Mouse (Mus musculus) heart, postnatal 0 days (tissue): Measurements from ENCODE around the gene Tmem235. TPM values are rescaled to one million over a fixed set of nuclear protein-coding genes. Genes with fewer than 3 reads are reported as not detected.

Experiments used
- ATAC-seq: fragments of 200-750 bp; cut with Nextera tagmentation; 2 replicates; pipeline ENCODE4 v1.8.0; 2017; ENCODE audit warnings: low read depth, moderate number of reproducible peaks, moderate library complexity; ENCODE audit not compliant: insufficient read depth
- DNase-seq: peaks from one replicate; pipeline ENCODE4 v3.0.0-alpha.2; 2016; ENCODE audit warnings: low spot score
- H3K27ac ChIP-seq: fragments of 300-500 bp; sonication (generic); 2 replicates; pipeline ENCODE4 v1.5.1; 2014; ENCODE audit warnings: low read depth, mild to moderate bottlenecking
- H3K27me3 ChIP-seq: fragments of 300-500 bp; sonication (generic); 2 replicates; pipeline ENCODE4 v1.6.1; 2014; ENCODE audit warnings: low read length, mixed read lengths; ENCODE audit not compliant: control insufficient read depth, insufficient read depth
- H3K36me3 ChIP-seq: fragments of 300-500 bp; sonication (generic); replicated peaks from 2 replicates; pipeline ENCODE4 v1.6.1; 2014; ENCODE audit warnings: low read length, mixed read lengths; ENCODE audit not compliant: control insufficient read depth, insufficient read depth
- H3K4me1 ChIP-seq: fragments of 300-500 bp; sonication (generic); 2 replicates; pipeline ENCODE4 v1.6.1; 2014; ENCODE audit warnings: antibody characterized with exemption; ENCODE audit not compliant: control insufficient read depth, insufficient read depth
- H3K4me2 ChIP-seq: fragments of 300-500 bp; sonication (generic); 2 replicates; pipeline ENCODE4 v1.6.1; 2014; ENCODE audit warnings: low read depth, mild to moderate bottlenecking, low read length, moderate library complexity
- H3K4me3 ChIP-seq: fragments of 300-500 bp; sonication (generic); 2 replicates; pipeline ENCODE4 v1.5.1; 2014; ENCODE audit warnings: low read depth, low read length
- H3K9ac ChIP-seq: fragments of 300-500 bp; sonication (generic); replicated peaks from 2 replicates; pipeline ENCODE4 v1.6.1; 2014; ENCODE audit warnings: low read depth, low read length, mixed read lengths
- H3K9me3 ChIP-seq: fragments of 300-500 bp; sonication (generic); replicated peaks from 2 replicates; pipeline ENCODE4 v1.6.1; 2016; ENCODE audit warnings: low read length; ENCODE audit not compliant: control insufficient read depth
- CTCF ChIP-seq: IDR thresholded peaks from 2 replicates; pipeline ENCODE4 v1.5.1; 2016; ENCODE audit warnings: antibody characterized with exemption, control low read depth, low read depth
- EP300 ChIP-seq: IDR thresholded peaks from 2 replicates; pipeline ENCODE4 v1.6.1; 2016; ENCODE audit warnings: antibody characterized with exemption, low read depth
- WGBS: fragments of 180-500 bp; shearing (Covaris S2); extraction: QIAGEN DNeasy Blood & Tissue Kit; methylation state at CpG from one replicate; pipeline ENCODE4 v1.1.7; 2014; 5-methylcytosine and 5-hydroxymethylcytosine counted together
- polyA plus RNA-seq: library from polyadenylated mRNA; unstranded; fragments of >200 nt; fragmentation: Nextera tagmentation; extraction: Ambion mirVana; gene quantifications from 2 replicates; pipeline ENCODE4 v1.2.1, GENCODE M21; 2015
- total RNA-seq: library from RNA; depleted of rRNA; stranded (reverse); fragments of >200 nt; gene quantifications from 2 replicates; pipeline ENCODE4 v1.2.3, GENCODE M21; 2014; ENCODE audit warnings: low replicate concordance

The Tmem235 gene
- total and polyA plus RNA-seq, 2 experiments from 2014 or later = not detected

GRCm38 (mm10) chr11:117824060-117824969, 36.2 kb upstream of the Tmem235 start:
- Histone ChIP-seq H3K36me3 (peaks cover 24% of the 10 kb centered on the region; the same call in 1 of the 2 replicates), H3K4me2 (peak overlapping the region; percentile 74), H3K9ac (0 out of 2 replicates have a peak overlapping the region, but pooled peaks have one; percentile 1), H3K4me1 (peaks cover 69% of the 10 kb centered on the region), H3K4me3 (peak overlapping the region; percentile 48), H3K9me3 (no peaks in the 10 kb centered on the region), H3K27me3 (no peaks in the 10 kb centered on the region), H3K27ac (peak overlapping the region; percentile 84)
- TF ChIP-seq CTCF = peak; percentile 94
- TF ChIP-seq EP300 = peak; percentile 57; the same call in 1 of the 2 replicates
- WGBS = 2% methylated on average over 23 of the region's 23 CpGs
- peak; percentile 75 for DNase-seq
- ATAC-seq = peak; percentile 69

GRCm38 (mm10) chr11:117825333-117826101, 35.0 kb upstream of the Tmem235 start, which contains the start of the genes Afmid and Tk1:
Afmid (plus strand) TSS chr11:117825924.
Tk1 (minus strand) TSS chr11:117826092.
- H3K9me3 ChIP-seq = no peaks in the 10 kb centered on the region
- peaks cover 70% of the 10 kb centered on the region for H3K4me1 ChIP-seq
- H3K27me3 ChIP-seq = no peaks in the 10 kb centered on the region
- ATAC-seq (peak; percentile 48), DNase-seq (peak; percentile 94)
- peak within 1 kb of the TSS; percentile 65 for H3K9ac ChIP-seq
- H3K36me3 ChIP-seq = peaks cover 16% of the 10 kb centered on the region; the same call in 1 of the 2 replicates
- peak within 1 kb of the TSS; percentile 84 for H3K27ac ChIP-seq
- TF ChIP-seq EP300 = peak; percentile 72; the same call in 1 of the 2 replicates
- TF ChIP-seq CTCF = no peak
- peak within 1 kb of the TSS; percentile 48 for H3K4me3 ChIP-seq
- under 1% methylated on average over 33 of the region's 34 CpGs for WGBS
- peak within 1 kb of the TSS; percentile 74 for H3K4me2 ChIP-seq

GRCm38 (mm10) chr11:117826164-117826563, 34.4 kb upstream of the Tmem235 start:
- Histone ChIP-seq H3K4me2 (peak overlapping the region; percentile 74), H3K27me3 (no peaks in the 10 kb centered on the region), H3K4me3 (peak overlapping the region; percentile 48), H3K9ac (peak overlapping the region; percentile 65), H3K4me1 (peaks cover 75% of the 10 kb centered on the region), H3K36me3 (peaks cover 12% of the 10 kb centered on the region; the same call in 1 of the 2 replicates), H3K9me3 (no peaks in the 10 kb centered on the region), H3K27ac (peak overlapping the region; percentile 84)
- no peak for DNase-seq
- 11% methylated on average over 5 of the region's 5 CpGs for WGBS
- TF ChIP-seq EP300 = 0 out of 2 replicates have a peak, but pooled peaks have one; percentile 17
- TF ChIP-seq CTCF = no peak
- ATAC-seq = 0 out of 2 replicates have a peak, but pooled peaks have one; percentile 4

GRCm38 (mm10) chr11:117826916-117827315, 33.6 kb upstream of the Tmem235 start:
- Histone ChIP-seq H3K27me3 (no peaks in the 10 kb centered on the region), H3K9me3 (no peaks in the 10 kb centered on the region), H3K4me2 (peak overlapping the region; percentile 74), H3K36me3 (0 out of 2 replicates have a peak, but pooled peaks cover 5% of the 10 kb centered on the region), H3K9ac (no peak overlapping the region), H3K4me3 (no peak overlapping the region), H3K4me1 (peaks cover 76% of the 10 kb centered on the region), H3K27ac (peak overlapping the region; percentile 84; the same call in 1 of the 2 replicates)
- DNase-seq = no peak
- WGBS = 53% methylated on average over 8 of the region's 8 CpGs
- TF ChIP-seq CTCF (no peak), EP300 (no peak)
- ATAC-seq = no peak

- ATAC-seq (no peak), DNase-seq (no peak)
- Histone ChIP-seq H3K4me3 (no peak overlapping the region), H3K4me1 (peaks cover 80% of the 10 kb centered on the region), H3K27me3 (no peaks in the 10 kb centered on the region), H3K9me3 (no peaks in the 10 kb centered on the region), H3K4me2 (peak overlapping the region; percentile 74), H3K27ac (peak overlapping the region; percentile 91; the same call in 1 of the 2 replicates), H3K9ac (0 out of 2 replicates have a peak overlapping the region, but pooled peaks have one; percentile 27), H3K36me3 (0 out of 2 replicates have a peak, but pooled peaks cover under 1% of the 10 kb centered on the region)
- TF ChIP-seq CTCF (no peak), EP300 (no peak)
- WGBS = 34% methylated on average over 3 of the region's 3 CpGs
Observed at GRCm38 (mm10) chr11:117827386-117827785, 33.2 kb upstream of the Tmem235 start.
